Mouse (Mus musculus) kidney, postnatal 0 days (tissue): ENCODE data around the gene Sparc. TPM values are rescaled to one million over a fixed set of nuclear protein-coding genes. Genes with fewer than 3 reads are reported as not detected.

ENCODE experiments used
- ATAC-seq: fragments of 200-750 bp; cut with Nextera tagmentation; replicated peaks from 2 replicates; pipeline ENCODE4 v1.8.0; 2017; ENCODE audit warnings: low read depth, moderate number of reproducible peaks, moderate TSS enrichment, moderate library complexity; ENCODE audit not compliant: low FRiP score
- DNase-seq: peaks from one replicate; pipeline ENCODE4 v3.0.0-alpha.2; 2016; ENCODE audit warnings: low spot score
- H3K27ac ChIP-seq: fragments of 300-500 bp; sonication (generic); 2 replicates; pipeline ENCODE4 v1.5.1; 2014; ENCODE audit warnings: mild to moderate bottlenecking
- H3K27me3 ChIP-seq: fragments of 300-500 bp; sonication (generic); 2 replicates; pipeline ENCODE4 v1.6.1; 2014; ENCODE audit warnings: low read length, mixed read lengths; ENCODE audit not compliant: insufficient read depth
- H3K36me3 ChIP-seq: fragments of 300-500 bp; sonication (generic); 2 replicates; pipeline ENCODE4 v1.6.1; 2014; ENCODE audit warnings: low read length, mixed read lengths; ENCODE audit not compliant: insufficient read depth
- H3K4me1 ChIP-seq: fragments of 300-500 bp; sonication (generic); replicated peaks from 2 replicates; pipeline ENCODE4 v1.6.1; 2014; ENCODE audit warnings: antibody characterized with exemption, low read length, mixed read lengths; ENCODE audit not compliant: insufficient read depth
- H3K4me2 ChIP-seq: fragments of 300-500 bp; sonication (generic); 2 replicates; pipeline ENCODE4 v1.6.1; 2014; ENCODE audit warnings: mild to moderate bottlenecking, low read length, moderate library complexity, mixed read lengths
- H3K4me3 ChIP-seq: fragments of 300-500 bp; sonication (generic); replicated peaks from 2 replicates; pipeline ENCODE4 v1.5.1; 2014; ENCODE audit warnings: low read depth, low read length
- H3K9ac ChIP-seq: fragments of 300-500 bp; sonication (generic); 2 replicates; pipeline ENCODE4 v1.6.1; 2014; ENCODE audit warnings: low read depth, low read length
- H3K9me3 ChIP-seq: fragments of 300-500 bp; sonication (generic); replicated peaks from 2 replicates; pipeline ENCODE4 v1.6.1; 2016; ENCODE audit warnings: low read length, inconsistent platforms, mixed read lengths
- CTCF ChIP-seq: IDR thresholded peaks from 2 replicates; pipeline ENCODE4 v1.5.1; 2016; ENCODE audit warnings: antibody characterized with exemption, low read depth, mild to moderate bottlenecking, moderate library complexity
- WGBS: fragments of 180-500 bp; shearing (Covaris S2); extraction: QIAGEN DNeasy Blood & Tissue Kit; methylation state at CpG from one replicate; pipeline ENCODE4 v1.1.7; 2014; 5-methylcytosine and 5-hydroxymethylcytosine counted together
- polyA plus RNA-seq: library from polyadenylated mRNA; unstranded; fragments of >200 nt; fragmentation: Nextera tagmentation; extraction: Ambion mirVana; gene quantifications from 2 replicates; pipeline ENCODE4 v1.2.1, GENCODE M21; 2015

Gene Sparc
- polyA plus RNA-seq, 1 experiment from 2014 or later = 1,281 TPM

DNA sequence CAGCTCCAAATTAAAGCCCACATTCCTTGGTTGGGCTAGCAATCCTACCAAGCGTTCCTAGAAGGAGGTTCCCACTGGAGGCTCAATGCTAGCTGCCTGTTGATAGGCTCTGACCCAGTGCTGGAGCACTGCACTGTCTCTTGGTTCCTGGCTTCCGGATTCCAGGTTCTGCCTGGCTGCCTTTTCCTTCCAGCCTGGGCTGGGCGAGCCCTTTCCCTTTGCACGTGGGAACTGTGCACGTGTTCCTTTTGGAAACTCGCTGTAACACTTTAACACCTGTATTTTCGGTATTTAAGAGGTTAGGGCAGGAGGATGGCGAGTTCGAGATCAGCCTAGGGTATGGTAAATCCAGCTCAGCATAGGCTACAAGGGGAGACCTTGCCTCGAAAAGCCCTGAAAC is 45.0 kb upstream of the Sparc start:
- Histone ChIP-seq H3K9ac (0 out of 2 replicates have a peak overlapping the region, but pooled peaks have one; percentile 52), H3K9me3 (no peaks in the 10 kb centered on the region), H3K27ac (peak overlapping the region; percentile 93), H3K4me2 (peak overlapping the region; percentile 62), H3K4me3 (peak overlapping the region; percentile 38; the same call in 1 of the 2 replicates), H3K27me3 (no peaks in the 10 kb centered on the region), H3K36me3 (no peaks in the 10 kb centered on the region), H3K4me1 (peaks cover 11% of the 10 kb centered on the region; the same call in 1 of the 2 replicates)
- 39% methylated on average over 10 of the region's 10 CpGs for WGBS
- 0 out of 2 replicates have a peak, but pooled peaks have one; percentile 7 for ATAC-seq
- DNase-seq = peak; percentile 82
- no peak for TF ChIP-seq CTCF

DNA sequence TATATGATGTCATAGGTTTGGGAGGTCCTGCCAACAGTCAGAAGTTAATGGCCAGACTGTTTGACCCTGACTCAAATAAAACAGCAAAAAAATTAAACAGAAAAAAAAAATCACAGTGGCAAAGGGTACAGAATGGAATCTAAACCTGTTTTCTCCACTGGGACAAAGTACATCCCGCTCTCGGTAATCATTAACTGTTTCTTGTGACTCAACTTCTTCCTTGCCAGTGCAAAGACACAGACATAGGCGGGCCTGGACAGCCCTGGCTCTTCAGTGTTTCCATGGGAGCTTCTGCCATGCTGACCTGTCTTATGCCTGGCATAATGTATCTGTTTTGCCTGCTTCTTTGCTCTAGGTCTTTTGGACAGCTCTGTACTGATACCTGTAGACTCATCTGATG is 42.2 kb upstream of the Sparc start:
- TF ChIP-seq CTCF = no peak
- no peak overlapping the region for H3K4me2 ChIP-seq
- DNase-seq (peak; percentile 33), ATAC-seq (no peak)
- 75% methylated on average over 3 of the region's 3 CpGs for whole genome bisulfite sequencing
- no peak overlapping the region for H3K4me3 ChIP-seq
- peak overlapping the region; percentile 26; the same call in 1 of the 2 replicates for H3K27ac ChIP-seq
- H3K36me3 ChIP-seq = no peaks in the 10 kb centered on the region
- H3K9me3 ChIP-seq = no peaks in the 10 kb centered on the region
- peaks cover 5% of the 10 kb centered on the region; the same call in 1 of the 2 replicates for H3K4me1 ChIP-seq
- H3K27me3 ChIP-seq = no peaks in the 10 kb centered on the region
- no peak overlapping the region for H3K9ac ChIP-seq

DNA sequence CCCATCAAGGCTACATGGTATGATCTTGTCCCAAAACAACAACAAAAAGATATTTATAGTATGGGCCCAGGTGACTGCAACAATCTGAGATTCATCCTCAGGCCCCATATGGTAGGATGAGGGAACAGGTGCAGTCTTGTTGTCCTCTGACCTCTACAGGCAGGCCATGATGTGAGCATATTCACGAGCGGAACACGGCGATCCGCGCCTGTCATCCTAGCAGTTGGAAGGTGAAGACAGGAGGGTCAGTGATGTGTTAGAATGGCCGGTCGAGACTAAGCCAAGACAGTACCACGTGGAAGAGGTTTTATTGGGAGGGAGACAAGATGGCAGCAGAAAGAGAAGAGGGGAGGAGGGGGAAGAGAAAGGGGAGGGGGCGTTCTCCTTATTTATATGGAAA is 41.7 kb upstream of the Sparc start:
- no peak for ATAC-seq
- Histone ChIP-seq H3K27me3 (no peaks in the 10 kb centered on the region), H3K9me3 (no peaks in the 10 kb centered on the region), H3K27ac (0 out of 2 replicates have a peak overlapping the region, but pooled peaks have one; percentile 15), H3K36me3 (no peaks in the 10 kb centered on the region), H3K9ac (no peak overlapping the region), H3K4me3 (no peak overlapping the region), H3K4me1 (peaks cover 8% of the 10 kb centered on the region; the same call in 1 of the 2 replicates), H3K4me2 (no peak overlapping the region)
- DNase-seq = no peak
- WGBS = 78% methylated on average over 10 of the region's 10 CpGs
- no peak for TF ChIP-seq CTCF

DNA sequence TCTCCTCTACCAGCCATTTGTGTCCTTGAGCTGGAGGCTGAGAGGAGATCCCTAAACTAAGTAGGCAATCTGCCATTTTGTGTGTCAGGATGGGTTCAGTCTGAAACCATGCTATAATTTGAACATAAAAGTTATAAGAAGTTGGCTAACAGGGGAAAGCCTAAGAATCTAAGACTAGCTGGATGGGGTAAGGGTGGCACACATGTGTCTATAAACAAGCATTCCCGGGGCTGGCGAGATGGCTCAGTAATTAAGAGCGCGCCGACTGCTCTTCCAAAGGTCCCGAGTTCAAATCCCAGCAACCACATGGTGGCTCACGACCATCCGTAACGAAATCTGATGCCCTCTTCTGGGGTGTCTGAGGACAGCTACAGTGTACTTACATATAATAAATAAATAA is 39.2 kb upstream of the Sparc start:
- H3K9ac ChIP-seq = no peak overlapping the region
- TF ChIP-seq CTCF = no peak

DNA sequence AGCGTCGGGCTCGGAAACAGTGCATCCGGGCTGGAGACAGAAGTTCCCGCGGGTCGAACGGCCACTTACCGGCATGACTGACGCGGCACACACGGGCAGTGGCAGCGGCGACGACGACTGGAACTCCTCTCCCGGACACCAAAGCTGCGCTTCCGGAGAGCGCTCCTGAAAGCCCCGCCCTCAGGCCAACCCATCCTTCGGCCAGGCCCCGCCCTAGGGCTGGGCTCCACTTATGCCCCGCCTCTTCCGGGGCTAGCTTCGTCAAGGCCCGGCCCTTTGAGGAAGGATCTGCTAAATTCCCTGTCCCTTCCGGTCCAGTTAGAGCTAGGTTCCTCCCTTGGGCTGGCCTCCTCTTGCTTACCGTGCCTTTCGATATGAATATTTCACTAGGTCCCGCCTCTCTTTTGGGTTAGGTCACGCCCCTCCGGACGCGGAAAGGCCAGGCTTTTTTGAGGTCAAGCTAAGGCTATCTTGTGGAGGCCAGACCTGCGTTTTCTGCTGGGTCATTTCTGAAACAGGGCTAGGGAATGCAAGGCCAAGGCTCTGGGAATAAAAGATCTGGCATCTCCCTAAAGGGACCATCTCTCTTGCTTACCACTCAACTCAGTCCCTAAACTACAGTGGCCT is 38.1 kb upstream of the Sparc start, which contains the start of gene Atox1:
Gene Atox1, minus strand, starts transcription at position 221 of the 627 bp plus-strand sequence.
- no peak for TF ChIP-seq CTCF
- Histone ChIP-seq H3K9ac (peak within 1 kb of the TSS; percentile 59), H3K4me1 (peaks cover 18% of the 10 kb centered on the region; the same call in 1 of the 2 replicates), H3K27ac (peak within 1 kb of the TSS; percentile 74), H3K4me2 (peak within 1 kb of the TSS; percentile 79), H3K4me3 (peak within 1 kb of the TSS; percentile 53), H3K9me3 (no peaks in the 10 kb centered on the region), H3K27me3 (no peaks in the 10 kb centered on the region), H3K36me3 (no peaks in the 10 kb centered on the region)
- ATAC-seq (peak; percentile 96), DNase-seq (peak; percentile 99)
- WGBS = under 1% methylated on average over 36 of the region's 36 CpGs

More for the DNA sequence above, 39.2 kb upstream of the Sparc start:
- no peaks in the 10 kb centered on the region for H3K27me3 ChIP-seq
- H3K4me1 ChIP-seq = peaks cover 18% of the 10 kb centered on the region; the same call in 1 of the 2 replicates
- no peaks in the 10 kb centered on the region for H3K36me3 ChIP-seq
- H3K9me3 ChIP-seq = no peaks in the 10 kb centered on the region
- H3K4me3 ChIP-seq = no peak overlapping the region
- H3K4me2 ChIP-seq = no peak overlapping the region
- no peak overlapping the region for H3K27ac ChIP-seq
- 97% methylated on average over 9 of the region's 9 CpGs for WGBS
- DNase-seq = no peak
- no peak for ATAC-seq

DNA sequence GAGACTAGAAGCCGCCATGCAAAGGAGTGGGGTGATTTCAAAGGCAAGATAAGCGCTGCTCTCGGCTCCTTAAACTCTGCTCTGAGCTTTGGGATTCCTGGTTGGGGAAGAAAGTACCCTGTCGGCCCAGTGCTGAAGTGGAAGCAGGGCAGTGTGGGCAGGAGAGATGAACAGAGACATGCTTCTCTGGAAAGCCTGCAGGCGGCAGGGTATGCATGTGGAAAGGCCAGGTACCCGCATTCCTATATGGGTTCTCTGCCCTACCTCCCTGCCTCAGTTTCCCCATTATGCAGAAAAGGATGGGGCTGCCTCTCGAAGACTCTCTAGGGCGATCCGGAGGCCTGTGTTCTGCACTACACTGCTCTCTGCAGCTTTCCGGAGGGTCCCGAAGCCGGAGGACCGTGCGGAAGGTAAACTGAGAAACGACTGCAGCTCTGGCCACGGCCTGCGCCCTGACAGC is 37.6 kb upstream of the Sparc start:
- under 1% methylated on average over 17 of the region's 17 CpGs for WGBS
- no peaks in the 10 kb centered on the region for H3K9me3 ChIP-seq
- H3K4me1 ChIP-seq = peaks cover 18% of the 10 kb centered on the region; the same call in 1 of the 2 replicates
- H3K36me3 ChIP-seq = no peaks in the 10 kb centered on the region
- peak overlapping the region; percentile 53 for H3K4me3 ChIP-seq
- H3K27ac ChIP-seq = peak overlapping the region; percentile 74
- peak; percentile 19 for ATAC-seq
- peak; percentile 42 for TF ChIP-seq CTCF
- H3K9ac ChIP-seq = peak overlapping the region; percentile 59
- DNase-seq = peak; percentile 43
- H3K27me3 ChIP-seq = no peaks in the 10 kb centered on the region
- H3K4me2 ChIP-seq = peak overlapping the region; percentile 79
